Mouse (Mus musculus): ENCODE measurements at regions not wholly inside any gene's neighbourhood (a gene's known extent, or its start where the extent isn't known, plus 50 kb on each side); places are given as distances from the start of the nearest gene placed in this dataset.

- TF ChIP-seq ZMIZ1 (IDR thresholded peaks at IDR 0.05; ENCODE audit: low read depth, low read length) (no peak), POLR2AphosphoS2 (IDR thresholded peaks at IDR 0.05; ENCODE audit: low read length) (no peak)
Observed at GRCm38 (mm10) chr4:124053340-124054038, 135.7 kb upstream of the 4930535I16Rik start (continued).

- TF ChIP-seq KAT2A (conservative IDR thresholded peaks at IDR 0.05; ENCODE audit: low read depth, low read length) (no peak), RAD21 (IDR thresholded peaks at IDR 0.05; ENCODE audit: low read depth, low read length) (no peak), MYC (IDR thresholded peaks at IDR 0.05; ENCODE audit: low read depth, low read length) (no peak), RCOR1 (IDR thresholded peaks at IDR 0.05; ENCODE audit: low read depth, low read length) (no peak), GATA1 (IDR thresholded peaks at IDR 0.05; ENCODE audit: low read depth, low read length) (no peak), MEF2A (IDR thresholded peaks at IDR 0.05; ENCODE audit: extremely low read depth, insufficient replicate concordance, low read depth, low read length, poor library complexity, severe bottlenecking) (no peak), NRF1 (IDR thresholded peaks at IDR 0.05; ENCODE audit: insufficient read depth, low read depth, low read length, poor library complexity, severe bottlenecking) (no peak), TBP (IDR thresholded peaks at IDR 0.05; ENCODE audit: low read depth, low read length) (no peak), SMC3 (IDR thresholded peaks at IDR 0.05; ENCODE audit: low read depth, low read length) (no peak), POLR2AphosphoS5 (IDR thresholded peaks at IDR 0.05; ENCODE audit: borderline replicate concordance, low read depth, low read length) (no peak)
- DNase-seq (ENCODE audit: low read depth, low spot score), result no peak
- H3K9ac ChIP-seq (ENCODE audit: control insufficient read depth, low read depth, low read length, poor library complexity, severe bottlenecking), result no peak overlapping the region
Observed at GRCm38 (mm10) chr4:124052387-124052786, 134.6 kb upstream of the 4930535I16Rik start.

GRCm38 (mm10) chr4:124048348-124048831 lies 130.6 kb upstream of the 4930535I16Rik start:
- Histone ChIP-seq H3K4me1 (ENCODE audit: control insufficient read depth in 1 of 2, insufficient read depth in 2 of 2, low read length in 2 of 2) (peaks cover 0 to 3% of the 10 kb centered on the region in 2 experiments; a peak in 1 of 4 replicates), H3K79me2 (ENCODE audit: control insufficient read depth, insufficient read depth, low read length, poor library complexity) (no peaks in the 10 kb centered on the region), H3K27ac (ENCODE audit: control insufficient read depth, low read depth, low read length) (no peak overlapping the region), H3K9me3 (replicated peaks; ENCODE audit: insufficient read depth, low read length) (no peaks in the 10 kb centered on the region), H3K4me3 (ENCODE audit: control insufficient read depth in 1 of 2, insufficient read depth in 1 of 2, low read depth in 2 of 2, low read length in 2 of 2) (no peak overlapping the region), H3K9ac (ENCODE audit: control insufficient read depth, low read depth, low read length, poor library complexity, severe bottlenecking) (no peak overlapping the region), H3K36me3 (ENCODE audit: control insufficient read depth in 1 of 2, insufficient read depth in 2 of 2, low read length in 2 of 2) (no peaks in the 10 kb centered on the region), H3K27me3 (ENCODE audit: control insufficient read depth in 1 of 2, insufficient read depth in 2 of 2, low read length in 2 of 2) (no peaks in the 10 kb centered on the region)
- DNase-seq (ENCODE audit: low read depth, low spot score), result no peak
- no peak for TF ChIP-seq RCOR1 (IDR thresholded peaks at IDR 0.05; ENCODE audit: low read depth, low read length)
- TF ChIP-seq ETS1 (IDR thresholded peaks at IDR 0.05; ENCODE audit: low read depth, low read length), result no peak
- TF ChIP-seq USF2 (IDR thresholded peaks at IDR 0.05; ENCODE audit: borderline replicate concordance in 1 of 2, insufficient read depth in 1 of 2, low read depth in 1 of 2, low read length in 2 of 2), result no peak
- TF ChIP-seq CHD1 (IDR thresholded peaks at IDR 0.05; ENCODE audit: low read depth, low read length), result no peak
- TF ChIP-seq GATA1 (IDR thresholded peaks at IDR 0.05; ENCODE audit: low read depth, low read length), result no peak

More at GRCm38 (mm10) chr4:124052387-124052786, 134.6 kb upstream of the 4930535I16Rik start:
- peaks cover 0 to 3% of the 10 kb centered on the region in 2 experiments; a peak in 1 of 4 replicates for H3K36me3 ChIP-seq (ENCODE audit: control insufficient read depth in 1 of 2, insufficient read depth in 2 of 2, low read length in 2 of 2)
- peaks cover 0 to 3% of the 10 kb centered on the region in 2 experiments; a peak in 1 of 4 replicates for H3K4me1 ChIP-seq (ENCODE audit: control insufficient read depth in 1 of 2, insufficient read depth in 2 of 2, low read length in 2 of 2)
- H3K27ac ChIP-seq (ENCODE audit: control insufficient read depth, low read depth, low read length), result peak overlapping the region; percentile 70
- no peaks in the 10 kb centered on the region for H3K79me2 ChIP-seq (ENCODE audit: control insufficient read depth, insufficient read depth, low read length, poor library complexity)
- H3K27me3 ChIP-seq (ENCODE audit: control insufficient read depth in 1 of 2, insufficient read depth in 2 of 2, low read length in 2 of 2), result no peaks in the 10 kb centered on the region
- no peak overlapping the region for H3K4me3 ChIP-seq (ENCODE audit: control insufficient read depth in 1 of 2, insufficient read depth in 1 of 2, low read depth in 2 of 2, low read length in 2 of 2)
- no peaks in the 10 kb centered on the region for H3K9me3 ChIP-seq (replicated peaks; ENCODE audit: insufficient read depth, low read length)
